In genomic region chr1:182518143-182518680, GRCm38 (mm10) we compare ENCODE assay signal across 12 mouse cellular contexts. TPM values are rescaled to one million over a fixed set of nuclear protein-coding genes. Genes with fewer than 3 reads are reported as not detected.
DNase-seq lines count a peak whose midpoint lies in the region; ATAC-seq lines count a peak whose summit lies in the region.
"Had no signal": no experiment of that assay in that cellular context is flagged by ENCODE, and none has a peak within 500 bp of the region (broad histone marks: within the 10 kb centered on the region; RNA-seq: fewer than 3 reads in every experiment).

No protein-coding gene starts in this region.

- H3K27me3 ChIP-seq in embryonic facial prominence, embryonic 11.5 days (ENCODE audit: control insufficient read depth, insufficient read depth, low read length) = no peaks in the 10 kb centered on the region
- H3K27me3 ChIP-seq in embryonic facial prominence, embryonic 10.5 days (replicated peaks; ENCODE audit: low read depth, poor library complexity, severe bottlenecking) = peaks cover 19% of the 10 kb centered on the region
- H3K27me3 ChIP-seq in intestine, embryonic 14.5 days (replicated peaks; ENCODE audit: control insufficient read depth, insufficient read depth, low read length) = no peaks in the 10 kb centered on the region
- H3K27me3 ChIP-seq in intestine, embryonic 15.5 days (replicated peaks) = no peaks in the 10 kb centered on the region
- H3K27me3 ChIP-seq: hindbrain, embryonic 15.5 days had no signal

- ATAC-seq in embryonic facial prominence, embryonic 11.5 days (replicated peaks; ENCODE audit: insufficient number of reproducible peaks, low FRiP score, low TSS enrichment, low read depth) = no peak
- no peak for ATAC-seq in intestine, embryonic 14.5 days (replicated peaks; ENCODE audit: low FRiP score, low TSS enrichment, low read depth)
- no peak for ATAC-seq in intestine, embryonic 15.5 days
- ATAC-seq in activated CD4-positive, CD25-positive, alpha-beta regulatory T cell, adult 4 months = peak; percentile 9

- H3K9me3 ChIP-seq in embryonic facial prominence, embryonic 11.5 days (replicated peaks; ENCODE audit: control insufficient read depth, low read length) = no peaks in the 10 kb centered on the region
- H3K9me3 ChIP-seq in embryonic facial prominence, embryonic 10.5 days = no peaks in the 10 kb centered on the region
- no peaks in the 10 kb centered on the region for H3K9me3 ChIP-seq in intestine, embryonic 14.5 days (ENCODE audit: control insufficient read depth, low read length)
- no peaks in the 10 kb centered on the region for H3K9me3 ChIP-seq in intestine, embryonic 15.5 days
- H3K9me3 ChIP-seq: forebrain, embryonic 13.5 days; hindbrain, embryonic 15.5 days had no signal

- H3K27ac ChIP-seq in embryonic facial prominence, embryonic 11.5 days (replicated peaks; ENCODE audit: low read depth, low read length) = no peak overlapping the region
- H3K27ac ChIP-seq in embryonic facial prominence, embryonic 10.5 days (replicated peaks) = no peak overlapping the region
- no peak overlapping the region for H3K27ac ChIP-seq in intestine, embryonic 14.5 days (ENCODE audit: low read depth)
- no peak overlapping the region for H3K27ac ChIP-seq in intestine, embryonic 15.5 days
- H3K27ac ChIP-seq in macrophage = peak overlapping the region; percentile 43
- H3K27ac ChIP-seq: liver, embryonic 14.5 days had no signal

- no peaks in the 10 kb centered on the region; the same call in 1 of the 2 replicates for H3K4me1 ChIP-seq in embryonic facial prominence, embryonic 11.5 days (ENCODE audit: control insufficient read depth, insufficient read depth, low read length)
- H3K4me1 ChIP-seq in embryonic facial prominence, embryonic 10.5 days = peaks cover 55% of the 10 kb centered on the region
- H3K4me1 ChIP-seq in intestine, embryonic 14.5 days (replicated peaks; ENCODE audit: control insufficient read depth, insufficient read depth, low read length) = peaks cover 37% of the 10 kb centered on the region
- peaks cover 28% of the 10 kb centered on the region for H3K4me1 ChIP-seq in intestine, embryonic 15.5 days (replicated peaks)

- peaks cover 40% of the 10 kb centered on the region for H3K79me2 ChIP-seq in macrophage (ENCODE audit: inconsistent target)

- H3K9ac ChIP-seq in embryonic facial prominence, embryonic 11.5 days (replicated peaks; ENCODE audit: low read length) = no peak overlapping the region
- no peak overlapping the region for H3K9ac ChIP-seq in intestine, embryonic 14.5 days (ENCODE audit: low read length)
- no peak overlapping the region for H3K9ac ChIP-seq in intestine, embryonic 15.5 days
- H3K9ac ChIP-seq: liver, embryonic 14.5 days had no signal

- 55% methylated on average over 10 of the region's 10 CpGs for WGBS in embryonic facial prominence, embryonic 11.5 days
- WGBS in embryonic facial prominence, embryonic 10.5 days = 52% methylated on average over 10 of the region's 10 CpGs
- WGBS in intestine, embryonic 14.5 days = 70% methylated on average over 10 of the region's 10 CpGs
- WGBS in intestine, embryonic 15.5 days = 75% methylated on average over 10 of the region's 10 CpGs
- 92% methylated on average over 10 of the region's 10 CpGs for WGBS in macrophage (ENCODE audit: missing documents)

- no peak overlapping the region for H3K4me2 ChIP-seq in embryonic facial prominence, embryonic 11.5 days (ENCODE audit: low read depth, low read length)
- peak overlapping the region; percentile 71 for H3K4me2 ChIP-seq in intestine, embryonic 14.5 days (ENCODE audit: low read length)
- H3K4me2 ChIP-seq in intestine, embryonic 15.5 days (replicated peaks) = no peak overlapping the region

- H3K36me3 ChIP-seq in embryonic facial prominence, embryonic 11.5 days (replicated peaks; ENCODE audit: control insufficient read depth, insufficient read depth, low read depth, low read length) = no peaks in the 10 kb centered on the region
- peaks cover 12% of the 10 kb centered on the region for H3K36me3 ChIP-seq in embryonic facial prominence, embryonic 10.5 days (replicated peaks)
- H3K36me3 ChIP-seq in intestine, embryonic 14.5 days (ENCODE audit: control insufficient read depth, insufficient read depth, low read length) = no peaks in the 10 kb centered on the region; the same call in 1 of the 2 replicates
- no peaks in the 10 kb centered on the region for H3K36me3 ChIP-seq in intestine, embryonic 15.5 days
- no peaks in the 10 kb centered on the region for H3K36me3 ChIP-seq in macrophage (ENCODE audit: inconsistent target)
- H3K36me3 ChIP-seq: hindbrain, embryonic 15.5 days had no signal

- DNase-seq in embryonic facial prominence, embryonic 11.5 days (ENCODE audit: low spot score) = peak; percentile 17
- DNase-seq in embryonic facial prominence, embryonic 10.5 days (ENCODE audit: low spot score) = no peak
- DNase-seq in intestine, embryonic 14.5 days (ENCODE audit: low spot score) = no peak
- no peak for DNase-seq in cerebellum, adult 9-10 months
- no peak for DNase-seq in right cerebral cortex, adult 18-20 months

- H3K4me3 ChIP-seq in embryonic facial prominence, embryonic 11.5 days (ENCODE audit: low read depth, low read length) = no peak overlapping the region
- no peak overlapping the region; the same call in 1 of the 2 replicates for H3K4me3 ChIP-seq in embryonic facial prominence, embryonic 10.5 days
- H3K4me3 ChIP-seq in intestine, embryonic 14.5 days (ENCODE audit: low read depth, low read length) = no peak overlapping the region
- no peak overlapping the region for H3K4me3 ChIP-seq in intestine, embryonic 15.5 days (replicated peaks)
- H3K4me3 ChIP-seq in macrophage (ENCODE audit: inconsistent target) = no peak overlapping the region

RNA-seq across cellular contexts. Expression of gene Capn2, which starts 0.8 kb away (rescaled TPM):
- 80.8 and 89.1 TPM in 2 replicates for polyA plus RNA-seq in embryonic facial prominence, embryonic 11.5 days (2014; fragmentation: Nextera tagmentation; extraction: Ambion mirVana)
- 75.1 and 84.8 TPM in 2 replicates for polyA plus RNA-seq in embryonic facial prominence, embryonic 10.5 days (2016; fragmentation: Nextera tagmentation; extraction: Ambion mirVana)
- polyA plus RNA-seq in intestine, embryonic 14.5 days (2014; fragmentation: Nextera tagmentation; extraction: Ambion mirVana) = 89.9 and 94.5 TPM in 2 replicates
- polyA plus RNA-seq in intestine, embryonic 15.5 days (2015; fragmentation: Nextera tagmentation; extraction: Ambion mirVana) = 85.5 and 95.1 TPM in 2 replicates
- polyA plus RNA-seq in activated CD4-positive, CD25-positive, alpha-beta regulatory T cell, adult 4 months (2017; shearing (Covaris generic)) = 10 to 100 TPM; 44.3 to 47.1 TPM
- 100 to 1,000 TPM in 21 of 26 experiments, 10 to 100 TPM in 5; 84.5 to 828 (median 165) TPM for total RNA-seq in macrophage (2018; cell fraction: chromatin; rRNA removed)
- 100 to 1,000 TPM in 25 of 26 experiments, 10 to 100 TPM in 1; 96.0 to 197 (median 120) TPM for total RNA-seq in macrophage (2018; cell fraction: cytosol; rRNA removed)
- total RNA-seq in macrophage (2018; cell fraction: nucleus; rRNA removed) = 100 to 1,000 TPM in 17 of 26 experiments, 10 to 100 TPM in 9; 65.4 to 316 (median 105) TPM
- 94.4 to 189 TPM (median 167 TPM) in 3 replicates for polyA plus RNA-seq in macrophage (2018)

RNA-seq across cellular contexts. Expression of gene Capn8, which starts 46.6 kb away (rescaled TPM):
- polyA plus RNA-seq in embryonic facial prominence, embryonic 11.5 days (2014; fragmentation: Nextera tagmentation; extraction: Ambion mirVana) = not detected in 2 replicates
- polyA plus RNA-seq in embryonic facial prominence, embryonic 10.5 days (2016; fragmentation: Nextera tagmentation; extraction: Ambion mirVana) = not detected in 2 replicates
- polyA plus RNA-seq in intestine, embryonic 14.5 days (2014; fragmentation: Nextera tagmentation; extraction: Ambion mirVana) = 1.8 and 2.1 TPM in 2 replicates
- polyA plus RNA-seq in intestine, embryonic 15.5 days (2015; fragmentation: Nextera tagmentation; extraction: Ambion mirVana) = 2.5 and 3.3 TPM in 2 replicates
- under 1 TPM in 1 of 2 experiments, not detected in 1; 0.13 TPM for polyA plus RNA-seq in activated CD4-positive, CD25-positive, alpha-beta regulatory T cell, adult 4 months (2017; shearing (Covaris generic))
- not detected for total RNA-seq in macrophage (2018; cell fraction: chromatin; rRNA removed)
- total RNA-seq in macrophage (2018; cell fraction: cytosol; rRNA removed) = under 1 TPM in 1 of 26 experiments, not detected in 25; 0.05 TPM
- total RNA-seq in macrophage (2018; cell fraction: nucleus; rRNA removed) = under 1 TPM in 1 of 26 experiments, not detected in 25; 0.24 TPM
- polyA plus RNA-seq in macrophage (2018) = not detected in 3 replicates
- total RNA-seq: layer of hippocampus, postnatal 14 days had no signal
- polyA plus RNA-seq: hindbrain, embryonic 15.5 days had no signal
